Mouse (Mus musculus) neural tube, embryonic 15.5 days (tissue): ENCODE data around the gene Olfr869. TPM values are rescaled to one million over a fixed set of nuclear protein-coding genes. Genes with fewer than 3 reads are reported as not detected.

ENCODE experiments used
- ATAC-seq: fragments of 200-750 bp; cut with Nextera tagmentation; 2 replicates; pipeline ENCODE4 v1.8.0; 2017; ENCODE audit warnings: mild to moderate bottlenecking, moderate TSS enrichment, moderate library complexity; ENCODE audit not compliant: low FRiP score
- H3K27ac ChIP-seq: fragments of 300-500 bp; sonication (generic); replicated peaks from 2 replicates; pipeline ENCODE4 v1.5.1; 2015; ENCODE audit warnings: mild to moderate bottlenecking, inconsistent platforms
- H3K27me3 ChIP-seq: fragments of 300-500 bp; sonication (generic); replicated peaks from 2 replicates; pipeline ENCODE4 v1.6.1; 2015; ENCODE audit warnings: inconsistent platforms
- H3K36me3 ChIP-seq: fragments of 300-500 bp; sonication (generic); 2 replicates; pipeline ENCODE4 v1.6.1; 2015; ENCODE audit warnings: inconsistent platforms
- H3K4me1 ChIP-seq: fragments of 300-500 bp; sonication (generic); 2 replicates; pipeline ENCODE4 v1.6.1; 2015; ENCODE audit warnings: inconsistent platforms
- H3K4me2 ChIP-seq: fragments of 300-500 bp; sonication (generic); 2 replicates; pipeline ENCODE4 v1.6.1; 2015; ENCODE audit warnings: inconsistent platforms, mild to moderate bottlenecking, moderate library complexity
- H3K4me3 ChIP-seq: fragments of 300-500 bp; sonication (generic); replicated peaks from 2 replicates; pipeline ENCODE4 v1.5.1; 2015; ENCODE audit warnings: mild to moderate bottlenecking, inconsistent platforms
- H3K9ac ChIP-seq: fragments of 300-500 bp; sonication (generic); replicated peaks from 2 replicates; pipeline ENCODE4 v1.6.1; 2015; ENCODE audit warnings: mild to moderate bottlenecking, inconsistent platforms
- H3K9me3 ChIP-seq: fragments of 300-500 bp; sonication (generic); replicated peaks from 2 replicates; pipeline ENCODE4 v1.6.1; 2016; ENCODE audit warnings: inconsistent platforms
- WGBS: fragments of 180-500 bp; shearing (Covaris S2); methylation state at CpG from one replicate; pipeline ENCODE4 v1.1.7; 2015; ENCODE audit warnings: mixed read lengths; 5-methylcytosine and 5-hydroxymethylcytosine counted together
- polyA plus RNA-seq: library from polyadenylated mRNA; unstranded; fragments of >200 nt; fragmentation: Nextera tagmentation; extraction: Ambion mirVana; gene quantifications from 2 replicates; pipeline ENCODE4 v1.2.1, GENCODE M21; 2015

Gene Olfr869
- not detected in 2 replicates for polyA plus RNA-seq

DNA sequence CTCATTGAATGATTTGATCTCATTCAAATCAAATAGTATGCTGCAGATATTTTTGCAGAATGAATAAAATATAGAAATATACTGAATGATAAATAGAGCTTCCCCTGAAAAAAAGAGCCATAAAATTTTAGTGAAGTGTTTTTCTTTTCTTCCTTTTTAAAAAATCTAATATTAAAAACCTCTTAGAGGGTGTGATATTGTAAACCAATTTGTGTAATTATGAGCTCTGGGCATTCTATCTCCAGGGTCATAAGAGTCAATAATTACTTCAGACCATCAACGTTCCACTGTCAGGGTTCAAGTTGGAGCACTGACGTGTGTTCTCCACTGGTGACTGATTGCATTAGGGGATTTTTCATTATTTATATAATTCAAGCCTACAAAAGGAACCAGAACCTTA is at the start of gene Olfr869:
Gene Olfr869, plus strand, starts transcription at position 301 of the 400 bp plus-strand sequence.
- ATAC-seq = no peak
- Histone ChIP-seq H3K4me1 (no peaks in the 10 kb centered on the region), H3K4me3 (no peak within 1 kb of the TSS), H3K4me2 (no peak within 1 kb of the TSS), H3K27me3 (no peaks in the 10 kb centered on the region), H3K9me3 (0 out of 2 replicates have a peak, but pooled peaks cover 2% of the 10 kb centered on the region), H3K36me3 (no peaks in the 10 kb centered on the region), H3K27ac (no peak within 1 kb of the TSS), H3K9ac (no peak within 1 kb of the TSS)
- 80% methylated on average over 2 of the region's 2 CpGs for WGBS

DNA sequence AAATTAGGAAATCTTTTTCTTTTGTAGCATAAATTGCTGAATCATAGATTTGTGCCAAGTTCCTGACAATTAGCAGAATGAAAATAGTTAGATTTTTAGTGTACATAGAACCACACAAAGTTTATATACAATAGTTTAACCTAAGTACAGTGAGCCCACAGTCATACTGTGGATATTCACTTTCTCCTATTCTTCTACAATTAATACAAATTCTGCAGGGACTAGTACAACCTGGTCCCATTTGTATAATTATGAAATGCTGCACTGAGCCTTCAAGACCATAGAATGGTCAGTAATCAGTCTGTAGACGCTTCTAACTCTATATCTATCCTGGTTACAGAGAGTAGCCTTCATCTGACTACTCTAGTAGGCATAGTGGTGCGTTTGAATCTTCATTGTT is 30.5 kb upstream of the Olfr869 start, which contains the start of gene Olfr868:
Gene Olfr868, plus strand, starts transcription at position 301 of the 400 bp plus-strand sequence.
- H3K4me1 ChIP-seq = no peaks in the 10 kb centered on the region
- WGBS = 51% methylated on average over 2 of the region's 2 CpGs
- H3K9ac ChIP-seq = no peak within 1 kb of the TSS
- no peak within 1 kb of the TSS for H3K4me3 ChIP-seq
- no peaks in the 10 kb centered on the region for H3K36me3 ChIP-seq
- H3K9me3 ChIP-seq = peaks cover 13% of the 10 kb centered on the region
- H3K4me2 ChIP-seq = no peak within 1 kb of the TSS
- no peak within 1 kb of the TSS for H3K27ac ChIP-seq
- H3K27me3 ChIP-seq = no peaks in the 10 kb centered on the region
- no peak for ATAC-seq

DNA sequence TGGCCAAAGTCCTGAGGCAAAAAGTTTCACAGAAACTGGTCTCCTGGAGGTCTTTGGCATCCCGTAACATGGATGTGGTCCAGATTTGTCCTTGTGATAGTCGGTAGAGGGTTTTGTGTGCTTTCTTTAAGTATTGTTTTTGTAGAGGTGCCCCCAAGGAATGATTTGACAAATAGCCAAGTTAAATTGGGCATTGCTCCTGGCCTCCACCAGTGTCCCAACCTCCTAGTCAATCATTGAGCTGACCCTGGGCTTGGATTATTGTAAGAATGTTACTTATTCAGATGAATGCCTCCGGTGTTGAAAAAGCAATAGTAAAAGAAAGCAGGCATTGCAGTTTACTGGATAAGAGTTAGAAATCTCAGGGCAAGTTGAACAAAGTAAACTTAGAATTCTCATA is 20.9 kb downstream of the Olfr869 start:
- 93% methylated on average over 3 of the region's 3 CpGs for whole genome bisulfite sequencing
- no peaks in the 10 kb centered on the region for H3K4me1 ChIP-seq
- no peak overlapping the region for H3K4me2 ChIP-seq
- no peak overlapping the region for H3K4me3 ChIP-seq
- no peaks in the 10 kb centered on the region for H3K36me3 ChIP-seq
- no peaks in the 10 kb centered on the region for H3K27me3 ChIP-seq
- H3K9ac ChIP-seq = no peak overlapping the region
- no peak overlapping the region for H3K27ac ChIP-seq
- ATAC-seq = no peak
- H3K9me3 ChIP-seq = peaks cover 9% of the 10 kb centered on the region

DNA sequence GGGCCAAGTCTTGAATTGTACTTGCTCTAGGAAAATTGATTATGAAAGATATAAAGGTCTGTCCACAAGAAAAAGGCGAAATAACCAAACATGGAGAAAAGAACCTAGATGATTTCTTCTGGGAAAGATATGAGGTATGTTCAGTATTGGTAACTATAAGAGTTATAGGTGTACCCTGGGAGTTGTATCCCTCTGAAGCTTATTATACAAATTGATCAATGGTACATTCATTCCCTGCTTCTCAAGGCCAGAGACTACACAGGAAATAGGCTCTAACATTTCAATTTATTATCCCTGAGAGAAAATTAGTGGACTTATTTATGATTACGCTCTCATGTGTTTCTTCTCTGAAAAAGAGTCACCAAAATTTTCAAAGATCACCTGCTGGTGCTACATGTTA is 45.1 kb downstream of the Olfr869 start, which contains the start of gene Olfr870:
Gene Olfr870, minus strand, starts transcription at position 101 of the 400 bp plus-strand sequence.
- ATAC-seq = no peak
- Histone ChIP-seq H3K4me3 (no peak within 1 kb of the TSS), H3K36me3 (no peaks in the 10 kb centered on the region), H3K9me3 (peaks cover 6% of the 10 kb centered on the region), H3K4me1 (no peaks in the 10 kb centered on the region), H3K4me2 (no peak within 1 kb of the TSS), H3K27me3 (no peaks in the 10 kb centered on the region), H3K9ac (no peak within 1 kb of the TSS), H3K27ac (no peak within 1 kb of the TSS)
- WGBS = 83% methylated on average over 2 of the region's 2 CpGs

DNA sequence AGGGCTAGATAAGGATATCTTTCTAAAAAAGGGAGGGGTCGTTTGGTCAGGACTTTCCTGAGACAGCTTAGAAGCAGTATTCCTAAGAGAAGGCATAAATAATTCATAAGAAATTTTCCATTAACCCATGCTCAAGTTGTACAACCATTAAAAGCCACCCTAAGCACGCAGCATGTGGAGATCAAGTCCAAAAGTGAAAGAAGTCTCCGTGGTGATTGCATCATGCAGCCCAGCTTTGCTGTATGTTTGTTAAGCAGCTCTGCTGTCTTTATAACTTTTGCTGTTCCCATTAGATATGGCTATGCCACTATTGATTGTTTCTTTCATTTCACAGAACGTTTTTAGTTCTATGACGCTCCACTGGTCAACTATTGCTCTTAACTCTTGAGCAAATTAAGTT is 50.7 kb downstream of the Olfr869 start:
- Histone ChIP-seq H3K36me3 (no peaks in the 10 kb centered on the region), H3K4me3 (no peak overlapping the region), H3K9me3 (peaks cover 15% of the 10 kb centered on the region; the same call in 1 of the 2 replicates), H3K4me1 (no peaks in the 10 kb centered on the region), H3K27me3 (no peaks in the 10 kb centered on the region), H3K27ac (no peak overlapping the region), H3K4me2 (no peak overlapping the region), H3K9ac (no peak overlapping the region)
- WGBS = 73% methylated on average over 5 of the region's 5 CpGs
- no peak for ATAC-seq

Other genes starting within 250 kb of the Olfr869 start
- gene Olfr862, start 241.0 kb upstream of the Olfr869 start, polyA plus RNA-seq = not detected in 2 replicates
- 0.14 and 0.19 TPM in 2 replicates for gene Olfr77, start 212.1 kb upstream of the Olfr869 start, polyA plus RNA-seq
- not detected in 2 replicates for gene Olfr866, start 101.0 kb upstream of the Olfr869 start, polyA plus RNA-seq
- gene Olfr867, start 71.4 kb upstream of the Olfr869 start, polyA plus RNA-seq = not detected in 2 replicates
- gene Olfr868, start 30.4 kb upstream of the Olfr869 start, polyA plus RNA-seq = not detected in 2 replicates
- gene Olfr870, start 45.0 kb downstream of the Olfr869 start, polyA plus RNA-seq = not detected in 2 replicates
- gene Olfr871, start 83.2 kb downstream of the Olfr869 start, polyA plus RNA-seq = not detected in 2 replicates
- gene Olfr872, start 108.1 kb downstream of the Olfr869 start, polyA plus RNA-seq = not detected in 2 replicates
- gene Olfr39, start 153.3 kb downstream of the Olfr869 start, polyA plus RNA-seq = not detected in 2 replicates
- gene Olfr873, start 169.5 kb downstream of the Olfr869 start, polyA plus RNA-seq = not detected in 2 replicates
- 0.09 TPM in 1 of 2 replicates, not detected in the other for gene Olfr18, start 207.1 kb downstream of the Olfr869 start, polyA plus RNA-seq